Mouse (Mus musculus) olfactory bulb, adult 2 months (tissue): Measurements from ENCODE around the gene Fstl4.

Source experiments
- CTCF ChIP-seq: fragments of 200-500 bp; IDR thresholded peaks from 2 replicates; pipeline ENCODE4 v1.5.1; 2012; ENCODE audit warnings: low read depth, mild to moderate bottlenecking, low read length, moderate library complexity; ENCODE audit not compliant: insufficient read depth
- POLR2A ChIP-seq: fragments of 200-500 bp; IDR thresholded peaks from 2 replicates; pipeline ENCODE4 v1.6.1; 2012; ENCODE audit warnings: mild to moderate bottlenecking, low read depth, low read length, moderate library complexity; ENCODE audit not compliant: insufficient read depth

- TF ChIP-seq POLR2A: no peak
- TF ChIP-seq CTCF: no peak
Measured at GRCm38 (mm10) chr11:52809542-52809941, 45.1 kb downstream of the Fstl4 start.
